24 mouse cellular contexts compared by ENCODE assay signal in the genomic region with DNA sequence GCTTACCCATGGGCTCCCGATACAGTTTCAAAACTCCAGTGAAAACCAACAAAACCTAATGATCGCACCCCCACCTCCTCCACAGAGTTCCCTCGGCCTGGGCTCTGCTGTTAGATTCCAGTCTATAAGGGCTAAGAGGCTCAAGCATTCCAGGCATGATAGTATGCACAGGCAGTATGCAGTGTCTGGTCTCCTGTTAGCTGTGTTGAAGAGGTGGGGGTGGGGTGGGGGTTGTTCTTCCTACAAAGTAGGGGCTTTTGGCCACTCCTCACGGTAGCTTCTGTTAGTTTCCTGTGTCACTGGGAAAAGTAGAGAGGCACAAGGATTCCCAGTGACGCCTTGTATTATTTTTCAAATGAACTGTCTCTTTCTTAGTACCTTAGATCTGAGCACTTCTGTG. TPM values are rescaled to one million over a fixed set of nuclear protein-coding genes. Genes with fewer than 3 reads are reported as not detected.
DNase-seq lines count a peak whose midpoint lies in the region; ATAC-seq and TF ChIP-seq lines count a peak whose summit lies in the region.
"Had no signal": no experiment of that assay in that cellular context is flagged by ENCODE, and none has a peak within 500 bp of the region (broad histone marks: within the 10 kb centered on the region; RNA-seq: fewer than 3 reads in every experiment).

No protein-coding gene starts in this region.

- TF ChIP-seq EP300 in lung, postnatal 0 days (IDR thresholded peaks at IDR 0.05), result no peak

- no peaks in the 10 kb centered on the region for H3K27me3 ChIP-seq in heart, embryonic 10.5 days (ENCODE audit: insufficient read depth, poor library complexity, severe bottlenecking)
- no peaks in the 10 kb centered on the region for H3K27me3 ChIP-seq in kidney, embryonic 14.5 days (ENCODE audit: control insufficient read depth, insufficient read depth, low read length)
- H3K27me3 ChIP-seq in lung, postnatal 0 days (replicated peaks; ENCODE audit: insufficient read depth, low read length), result no peaks in the 10 kb centered on the region
- H3K27me3 ChIP-seq in intestine, postnatal 0 days (replicated peaks; ENCODE audit: control insufficient read depth, insufficient read depth, low read length), result no peaks in the 10 kb centered on the region
- H3K27me3 ChIP-seq: hindbrain, embryonic 15.5 days; Patski; stomach, embryonic 15.5 days had no signal

- ATAC-seq in kidney, embryonic 14.5 days (ENCODE audit: low FRiP score, low TSS enrichment), result no peak
- ATAC-seq in lung, postnatal 0 days, result peak; percentile 35; the same call in 1 of the 2 replicates
- no peak for ATAC-seq in intestine, postnatal 0 days
- ATAC-seq: activated CD4-positive, CD25-positive, alpha-beta regulatory T cell, adult 4 months; CD4-positive, CD25-positive, alpha-beta regulatory T cell, adult 4 months had no signal

- no peak for DNase-seq in heart, embryonic 10.5 days (ENCODE audit: low spot score)
- DNase-seq in heart, adult 9 months (ENCODE audit: low spot score in 2 of 2), result no peak
- DNase-seq in kidney, adult 8-10 months, result no peak
- no peak for DNase-seq in lung, postnatal 0 days (ENCODE audit: low spot score)
- no peak for DNase-seq in lung, postnatal 10 days
- DNase-seq in spleen, postnatal 4 days (ENCODE audit: low spot score in 2 of 2), result no peak
- DNase-seq: adrenal gland, adult 8-10 months; cerebellum, adult 11-12 months; cerebellum, postnatal 10 days; gastrocnemius, postnatal 36 days; layer of hippocampus, postnatal 36 days; lung, embryonic 14.5 days; lung, postnatal 4 days; thymus, adult 18-20 months; thymus, postnatal 4 days had no signal

- H3K9me3 ChIP-seq in heart, embryonic 10.5 days, result no peaks in the 10 kb centered on the region
- no peaks in the 10 kb centered on the region for H3K9me3 ChIP-seq in kidney, embryonic 14.5 days (ENCODE audit: control insufficient read depth, low read length)
- H3K9me3 ChIP-seq in lung, postnatal 0 days (ENCODE audit: low read length), result no peaks in the 10 kb centered on the region
- H3K9me3 ChIP-seq in intestine, postnatal 0 days (ENCODE audit: control insufficient read depth), result no peaks in the 10 kb centered on the region
- H3K9me3 ChIP-seq: G1E; hindbrain, embryonic 15.5 days; stomach, embryonic 15.5 days had no signal

- 40% methylated on average over 5 of the region's 5 CpGs for WGBS in heart, embryonic 10.5 days
- 47% methylated on average over 5 of the region's 5 CpGs for WGBS in kidney, embryonic 14.5 days
- WGBS in lung, postnatal 0 days, result 53% methylated on average over 5 of the region's 5 CpGs
- 52% methylated on average over 5 of the region's 5 CpGs for WGBS in intestine, postnatal 0 days

- peaks cover 8% of the 10 kb centered on the region for H3K36me3 ChIP-seq in heart, embryonic 10.5 days
- no peaks in the 10 kb centered on the region for H3K36me3 ChIP-seq in kidney, embryonic 14.5 days (ENCODE audit: control insufficient read depth, insufficient read depth, low read length)
- H3K36me3 ChIP-seq in lung, postnatal 0 days (ENCODE audit: insufficient read depth, low read length), result no peaks in the 10 kb centered on the region
- H3K36me3 ChIP-seq in intestine, postnatal 0 days (ENCODE audit: control insufficient read depth, insufficient read depth), result peaks cover 32% of the 10 kb centered on the region; the same call in 1 of the 2 replicates
- H3K36me3 ChIP-seq: G1E; hindbrain, embryonic 15.5 days; stomach, embryonic 15.5 days had no signal

- no peak for TF ChIP-seq CTCF in lung, postnatal 0 days (IDR thresholded peaks at IDR 0.05)
- no peak for TF ChIP-seq CTCF in intestine, postnatal 0 days (IDR thresholded peaks at IDR 0.05; ENCODE audit: low read depth)

- H3K27ac ChIP-seq in heart, embryonic 10.5 days, result peak overlapping the region; percentile 77
- H3K27ac ChIP-seq in kidney, embryonic 14.5 days (ENCODE audit: low read depth, low read length), result peak overlapping the region; percentile 80; the same call in 1 of the 2 replicates
- H3K27ac ChIP-seq in lung, postnatal 0 days (ENCODE audit: low read length), result no peak overlapping the region
- peak overlapping the region; percentile 57 for H3K27ac ChIP-seq in intestine, postnatal 0 days (ENCODE audit: low read depth, low read length)
- H3K27ac ChIP-seq: hindbrain, embryonic 15.5 days; stomach, embryonic 15.5 days had no signal

- no peak overlapping the region for H3K4me3 ChIP-seq in heart, embryonic 10.5 days
- H3K4me3 ChIP-seq in kidney, embryonic 14.5 days (ENCODE audit: low read length), result no peak overlapping the region
- no peak overlapping the region for H3K4me3 ChIP-seq in lung, postnatal 0 days (ENCODE audit: low read depth, low read length)
- H3K4me3 ChIP-seq in intestine, postnatal 0 days (ENCODE audit: low read depth, low read length), result no peak overlapping the region
- H3K4me3 ChIP-seq: hindbrain, embryonic 15.5 days; stomach, embryonic 15.5 days had no signal

- H3K4me1 ChIP-seq in heart, embryonic 10.5 days, result peaks cover 31% of the 10 kb centered on the region
- H3K4me1 ChIP-seq in kidney, embryonic 14.5 days (ENCODE audit: control insufficient read depth, insufficient read depth, low read length), result peaks cover 21% of the 10 kb centered on the region
- H3K4me1 ChIP-seq in lung, postnatal 0 days (ENCODE audit: insufficient read depth, low read depth, low read length), result peaks cover 3% of the 10 kb centered on the region; the same call in 1 of the 2 replicates
- no peaks in the 10 kb centered on the region for H3K4me1 ChIP-seq in intestine, postnatal 0 days (replicated peaks; ENCODE audit: control insufficient read depth, insufficient read depth, low read length)
- H3K4me1 ChIP-seq: hindbrain, embryonic 15.5 days had no signal

- H3K9ac ChIP-seq in kidney, embryonic 14.5 days (ENCODE audit: low read depth, low read length), result no peak overlapping the region
- no peak overlapping the region for H3K9ac ChIP-seq in lung, postnatal 0 days (replicated peaks; ENCODE audit: low read depth)
- H3K9ac ChIP-seq in intestine, postnatal 0 days (ENCODE audit: low read depth, low read length), result no peak overlapping the region
- H3K9ac ChIP-seq: hindbrain, embryonic 15.5 days; lung, embryonic 14.5 days; stomach, embryonic 15.5 days had no signal

- no peak overlapping the region for H3K4me2 ChIP-seq in kidney, embryonic 14.5 days (replicated peaks; ENCODE audit: low read depth, low read length)
- no peak overlapping the region for H3K4me2 ChIP-seq in lung, postnatal 0 days (replicated peaks; ENCODE audit: low read depth, low read length)
- H3K4me2 ChIP-seq in intestine, postnatal 0 days (replicated peaks; ENCODE audit: low read depth), result no peak overlapping the region
- H3K4me2 ChIP-seq: hindbrain, embryonic 15.5 days; liver, embryonic 11.5 days; lung, embryonic 14.5 days; stomach, embryonic 15.5 days had no signal

RNA-seq across cellular contexts. Expression of a gene that starts 28.3 kb away (rescaled TPM):
- polyA plus RNA-seq in heart, embryonic 10.5 days (2016; fragmentation: Nextera tagmentation; extraction: Ambion mirVana), result 7.7 and 8.2 TPM in 2 replicates
- polyA plus RNA-seq in kidney, embryonic 14.5 days (2014; fragmentation: Nextera tagmentation; extraction: Ambion mirVana), result 10.2 and 15.7 TPM in 2 replicates
- polyA plus RNA-seq in lung, postnatal 0 days (2015; fragmentation: Nextera tagmentation; extraction: Ambion mirVana), result 4.6 and 5.5 TPM in 2 replicates
- 63.3 and 75.0 TPM in 2 replicates for polyA plus RNA-seq in intestine, postnatal 0 days (2015; fragmentation: Nextera tagmentation; extraction: Ambion mirVana)

RNA-seq across cellular contexts. Expression of a gene that starts 34.4 kb away (rescaled TPM):
- 17.8 and 22.9 TPM in 2 replicates for polyA plus RNA-seq in heart, embryonic 10.5 days (2016; fragmentation: Nextera tagmentation; extraction: Ambion mirVana)
- polyA plus RNA-seq in kidney, embryonic 14.5 days (2014; fragmentation: Nextera tagmentation; extraction: Ambion mirVana), result 14.5 and 18.0 TPM in 2 replicates
- polyA plus RNA-seq in lung, postnatal 0 days (2015; fragmentation: Nextera tagmentation; extraction: Ambion mirVana), result 10.5 and 11.1 TPM in 2 replicates
- 9.3 and 10.3 TPM in 2 replicates for polyA plus RNA-seq in intestine, postnatal 0 days (2015; fragmentation: Nextera tagmentation; extraction: Ambion mirVana)

RNA-seq across cellular contexts. Expression of a gene that starts 34.6 kb away (rescaled TPM):
- polyA plus RNA-seq in heart, embryonic 10.5 days (2016; fragmentation: Nextera tagmentation; extraction: Ambion mirVana), result 43.2 and 45.1 TPM in 2 replicates
- 40.2 and 59.9 TPM in 2 replicates for polyA plus RNA-seq in kidney, embryonic 14.5 days (2014; fragmentation: Nextera tagmentation; extraction: Ambion mirVana)
- polyA plus RNA-seq in lung, postnatal 0 days (2015; fragmentation: Nextera tagmentation; extraction: Ambion mirVana), result 10.7 and 14.3 TPM in 2 replicates
- 9.7 and 10.1 TPM in 2 replicates for polyA plus RNA-seq in intestine, postnatal 0 days (2015; fragmentation: Nextera tagmentation; extraction: Ambion mirVana)

RNA-seq across cellular contexts. Expression of a gene that starts 44.0 kb away (rescaled TPM):
- polyA plus RNA-seq in heart, embryonic 10.5 days (2016; fragmentation: Nextera tagmentation; extraction: Ambion mirVana), result 12.5 and 15.3 TPM in 2 replicates
- 13.7 and 20.5 TPM in 2 replicates for polyA plus RNA-seq in kidney, embryonic 14.5 days (2014; fragmentation: Nextera tagmentation; extraction: Ambion mirVana)
- polyA plus RNA-seq in lung, postnatal 0 days (2015; fragmentation: Nextera tagmentation; extraction: Ambion mirVana), result 12.9 and 13.6 TPM in 2 replicates
- polyA plus RNA-seq in intestine, postnatal 0 days (2015; fragmentation: Nextera tagmentation; extraction: Ambion mirVana), result 8.6 and 9.1 TPM in 2 replicates
